Mouse (Mus musculus): Measurements from ENCODE around the gene Stoml1. TPM values are rescaled to one million over a fixed set of nuclear protein-coding genes. Genes with fewer than 3 reads are reported as not detected.

Stoml1 gene
- polyA plus RNA-seq, 1 experiment from 2014 or later, result 4.1 TPM

- no peak overlapping the region for H3K4me2 ChIP-seq
- WGBS (ENCODE audit: insufficient replicate concordance), result 90% methylated on average over 3 of the region's 3 CpGs
Measured at GRCm38 (mm10) chr9:58218539-58218938, 34.4 kb upstream of the Stoml1 start.

GRCm38 (mm10) chr9:58220218-58220903 is 32.6 kb upstream of the Stoml1 start:
- ATAC-seq (ENCODE audit: insufficient read depth), result no peak
- Histone ChIP-seq H3K27ac (replicated peaks) (no peak overlapping the region), H3K9ac (no peak overlapping the region), H3K4me3 (replicated peaks) (no peak overlapping the region), H3K4me1 (replicated peaks) (peaks cover 12% of the 10 kb centered on the region), H3K9me3 (replicated peaks) (no peaks in the 10 kb centered on the region), H3K36me3 (replicated peaks) (peaks cover 69% of the 10 kb centered on the region), H3K4me2 (no peak overlapping the region), H3K27me3 (no peaks in the 10 kb centered on the region)
- WGBS (ENCODE audit: insufficient replicate concordance), result 71% methylated on average over 24 of the region's 24 CpGs

More at GRCm38 (mm10) chr9:58218539-58218938, 34.4 kb upstream of the Stoml1 start:
- H3K9ac ChIP-seq, result no peak overlapping the region
- no peak for ATAC-seq (ENCODE audit: insufficient read depth)
- H3K27ac ChIP-seq (replicated peaks), result no peak overlapping the region
- H3K9me3 ChIP-seq (replicated peaks), result no peaks in the 10 kb centered on the region
- H3K4me1 ChIP-seq (replicated peaks), result peaks cover 29% of the 10 kb centered on the region
- H3K36me3 ChIP-seq (replicated peaks), result peaks cover 51% of the 10 kb centered on the region
- H3K27me3 ChIP-seq, result no peaks in the 10 kb centered on the region
- H3K4me3 ChIP-seq (replicated peaks), result no peak overlapping the region

- Histone ChIP-seq H3K4me2 (no peak overlapping the region), H3K27ac (replicated peaks) (no peak overlapping the region), H3K9me3 (replicated peaks) (no peaks in the 10 kb centered on the region), H3K4me1 (replicated peaks) (peaks cover 16% of the 10 kb centered on the region), H3K27me3 (no peaks in the 10 kb centered on the region), H3K9ac (no peak overlapping the region), H3K36me3 (replicated peaks) (peaks cover 100% of the 10 kb centered on the region), H3K4me3 (replicated peaks) (no peak overlapping the region)
- no peak for ATAC-seq (ENCODE audit: insufficient read depth)
- WGBS (ENCODE audit: insufficient replicate concordance), result 78% methylated on average over 2 of the region's 2 CpGs
Measured at GRCm38 (mm10) chr9:58224356-58224755, 28.6 kb upstream of the Stoml1 start.

- H3K9me3 ChIP-seq (replicated peaks), result no peaks in the 10 kb centered on the region
- no peak overlapping the region for H3K27ac ChIP-seq (replicated peaks)
- H3K36me3 ChIP-seq (replicated peaks), result peaks cover 100% of the 10 kb centered on the region
- H3K4me1 ChIP-seq (replicated peaks), result peaks cover 16% of the 10 kb centered on the region
- no peak overlapping the region for H3K4me3 ChIP-seq (replicated peaks)
- WGBS (ENCODE audit: insufficient replicate concordance), result 40% methylated on average over 9 of the region's 9 CpGs
- no peak overlapping the region for H3K4me2 ChIP-seq
- no peak for ATAC-seq (ENCODE audit: insufficient read depth)
- no peaks in the 10 kb centered on the region for H3K27me3 ChIP-seq
- H3K9ac ChIP-seq, result no peak overlapping the region
Measured at GRCm38 (mm10) chr9:58225915-58226913, 26.8 kb upstream of the Stoml1 start.

- no peak for ATAC-seq (ENCODE audit: insufficient read depth)
- 89% methylated on average over 9 of the region's 9 CpGs for WGBS (ENCODE audit: insufficient replicate concordance)
- Histone ChIP-seq H3K4me1 (replicated peaks) (peaks cover 28% of the 10 kb centered on the region), H3K27me3 (no peaks in the 10 kb centered on the region), H3K27ac (replicated peaks) (no peak overlapping the region), H3K36me3 (replicated peaks) (peaks cover 100% of the 10 kb centered on the region), H3K4me3 (replicated peaks) (no peak overlapping the region), H3K9ac (no peak overlapping the region), H3K9me3 (replicated peaks) (no peaks in the 10 kb centered on the region), H3K4me2 (no peak overlapping the region)
Measured at GRCm38 (mm10) chr9:58228777-58229466, 24.0 kb upstream of the Stoml1 start.

GRCm38 (mm10) chr9:58231746-58232145 is 21.2 kb upstream of the Stoml1 start:
- H3K4me3 ChIP-seq (replicated peaks), result no peak overlapping the region
- H3K27ac ChIP-seq (replicated peaks), result peak overlapping the region; percentile 71; the same call in 1 of the 2 replicates
- H3K4me1 ChIP-seq (replicated peaks), result peaks cover 13% of the 10 kb centered on the region
- ATAC-seq (ENCODE audit: insufficient read depth), result peak; percentile 38; the same call in 1 of the 2 replicates
- H3K4me2 ChIP-seq, result no peak overlapping the region
- no peak overlapping the region for H3K9ac ChIP-seq
- no peaks in the 10 kb centered on the region for H3K9me3 ChIP-seq (replicated peaks)
- H3K27me3 ChIP-seq, result no peaks in the 10 kb centered on the region
- 57% methylated on average over 6 of the region's 6 CpGs for WGBS (ENCODE audit: insufficient replicate concordance)
- H3K36me3 ChIP-seq (replicated peaks), result peaks cover 95% of the 10 kb centered on the region

- Histone ChIP-seq H3K27me3 (no peaks in the 10 kb centered on the region), H3K9ac (no peak overlapping the region), H3K27ac (replicated peaks) (peak overlapping the region; percentile 71), H3K36me3 (replicated peaks) (peaks cover 94% of the 10 kb centered on the region), H3K9me3 (replicated peaks) (no peaks in the 10 kb centered on the region), H3K4me3 (replicated peaks) (no peak overlapping the region), H3K4me2 (no peak overlapping the region), H3K4me1 (replicated peaks) (peaks cover 12% of the 10 kb centered on the region)
- ATAC-seq (ENCODE audit: insufficient read depth), result peak; percentile 39; the same call in 1 of the 2 replicates
- WGBS (ENCODE audit: insufficient replicate concordance), result 42% methylated on average over 5 of the region's 5 CpGs
Measured at GRCm38 (mm10) chr9:58232374-58232773, 20.6 kb upstream of the Stoml1 start.

- H3K4me1 ChIP-seq (replicated peaks), result peaks cover 12% of the 10 kb centered on the region
- H3K4me2 ChIP-seq, result no peak overlapping the region
- no peak overlapping the region for H3K9ac ChIP-seq
- no peak for ATAC-seq (ENCODE audit: insufficient read depth)
- H3K27me3 ChIP-seq, result no peaks in the 10 kb centered on the region
- H3K4me3 ChIP-seq (replicated peaks), result no peak overlapping the region
- H3K27ac ChIP-seq (replicated peaks), result no peak overlapping the region
- H3K36me3 ChIP-seq (replicated peaks), result peaks cover 79% of the 10 kb centered on the region
- H3K9me3 ChIP-seq (replicated peaks), result no peaks in the 10 kb centered on the region
- 93% methylated on average over 28 of the region's 28 CpGs for WGBS (ENCODE audit: insufficient replicate concordance)
Measured at GRCm38 (mm10) chr9:58234502-58235015, 18.4 kb upstream of the Stoml1 start.

- Histone ChIP-seq H3K4me3 (replicated peaks) (no peak overlapping the region), H3K27ac (replicated peaks) (peak overlapping the region; percentile 14), H3K9ac (no peak overlapping the region), H3K4me1 (replicated peaks) (peaks cover 55% of the 10 kb centered on the region), H3K27me3 (no peaks in the 10 kb centered on the region), H3K36me3 (replicated peaks) (peaks cover 73% of the 10 kb centered on the region), H3K4me2 (0 out of 2 replicates have a peak overlapping the region, but pooled peaks have one; percentile 4), H3K9me3 (replicated peaks) (no peaks in the 10 kb centered on the region)
- 59% methylated on average over 9 of the region's 9 CpGs for WGBS (ENCODE audit: insufficient replicate concordance)
- no peak for ATAC-seq (ENCODE audit: insufficient read depth)
Measured at GRCm38 (mm10) chr9:58241780-58242485, 11.0 kb upstream of the Stoml1 start.

- no peak overlapping the region; the same call in 1 of the 2 replicates for H3K27ac ChIP-seq (replicated peaks)
- 63% methylated on average over 5 of the region's 5 CpGs for WGBS (ENCODE audit: insufficient replicate concordance)
- H3K4me1 ChIP-seq (replicated peaks), result peaks cover 61% of the 10 kb centered on the region
- ATAC-seq (ENCODE audit: insufficient read depth), result no peak
- H3K9me3 ChIP-seq (replicated peaks), result no peaks in the 10 kb centered on the region
- peak overlapping the region; percentile 68; the same call in 1 of the 2 replicates for H3K4me2 ChIP-seq
- H3K9ac ChIP-seq, result no peak overlapping the region
- H3K27me3 ChIP-seq, result no peaks in the 10 kb centered on the region
- H3K36me3 ChIP-seq (replicated peaks), result peaks cover 66% of the 10 kb centered on the region
- H3K4me3 ChIP-seq (replicated peaks), result no peak overlapping the region
Measured at GRCm38 (mm10) chr9:58242696-58243095, 10.3 kb upstream of the Stoml1 start.
